Mouse (Mus musculus): ENCODE data around the gene Plxna2. TPM values are rescaled to one million over a fixed set of nuclear protein-coding genes. Genes with fewer than 3 reads are reported as not detected.

The Plxna2 gene
- polyA plus RNA-seq, 2 experiments, result 11.0 to 11.9 TPM

DNA sequence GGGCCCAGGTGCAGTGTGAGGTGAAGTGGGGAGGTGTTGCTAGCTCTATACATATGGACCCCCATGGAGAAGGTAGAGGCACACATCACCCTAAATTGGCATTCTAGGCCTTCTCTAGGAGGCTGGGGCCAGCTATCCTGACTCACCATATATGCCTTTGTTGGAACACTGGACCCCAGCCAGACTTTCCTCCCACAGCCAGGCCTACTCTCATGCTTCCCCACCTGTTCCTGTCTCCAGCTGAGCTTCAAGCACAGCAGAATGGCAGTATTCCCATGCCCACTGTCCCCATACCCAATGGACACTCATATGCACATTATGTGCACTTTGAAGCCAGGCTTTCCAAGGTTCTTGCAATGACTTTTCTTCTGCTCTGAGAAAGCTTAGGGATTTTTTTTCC lies 64.0 kb downstream of the Plxna2 start:
- Histone ChIP-seq H3K9ac (ENCODE audit: low read depth, low read length, severe bottlenecking) (no peak overlapping the region), H3K4me3 (replicated peaks; ENCODE audit: low read length) (no peak overlapping the region), H3K27ac (replicated peaks; ENCODE audit: low read depth, low read length) (no peak overlapping the region), H3K36me3 (ENCODE audit: control insufficient read depth, insufficient read depth, low read length) (no peaks in the 10 kb centered on the region), H3K4me1 (ENCODE audit: control insufficient read depth, insufficient read depth, low read length) (peaks cover 18% of the 10 kb centered on the region; the same call in 1 of the 2 replicates), H3K9me3 (ENCODE audit: control insufficient read depth, low read length) (no peaks in the 10 kb centered on the region), H3K4me2 (replicated peaks; ENCODE audit: low read depth, low read length, severe bottlenecking) (no peak overlapping the region), H3K27me3 (ENCODE audit: control insufficient read depth, insufficient read depth, low read length) (no peaks in the 10 kb centered on the region)
- DNase-seq (ENCODE audit: low spot score) (no peak), ATAC-seq (ENCODE audit: low FRiP score, low read depth) (no peak)
- TF ChIP-seq POLR2A (IDR thresholded peaks at IDR 0.05; ENCODE audit: borderline replicate concordance, extremely low read depth, insufficient read depth, insufficient read length), result no peak

DNA sequence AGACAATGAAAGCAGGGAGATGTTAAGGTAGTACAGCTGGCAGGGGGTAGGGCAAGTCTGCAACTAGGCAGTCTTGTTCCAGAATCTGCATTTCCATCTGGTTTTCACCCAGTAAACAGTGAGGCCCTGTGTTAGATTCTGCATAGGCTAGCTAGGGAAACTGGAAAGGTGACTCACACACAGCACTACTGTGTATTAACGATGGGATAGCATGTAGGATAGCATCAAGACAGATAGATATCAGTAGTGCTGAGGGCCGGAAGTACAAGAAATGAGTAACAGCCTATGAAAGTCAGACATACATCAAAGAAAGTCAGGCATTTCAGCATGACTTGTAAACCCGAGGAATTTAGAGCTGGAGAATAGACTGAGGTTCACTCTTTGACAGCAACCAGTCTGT lies 65.1 kb downstream of the Plxna2 start:
- DNase-seq (ENCODE audit: low spot score), result no peak
- Histone ChIP-seq H3K4me2 (replicated peaks; ENCODE audit: low read depth, low read length, severe bottlenecking) (no peak overlapping the region), H3K36me3 (ENCODE audit: control insufficient read depth, insufficient read depth, low read length) (no peaks in the 10 kb centered on the region), H3K9me3 (ENCODE audit: control insufficient read depth, low read length) (no peaks in the 10 kb centered on the region), H3K27ac (replicated peaks; ENCODE audit: low read depth, low read length) (no peak overlapping the region), H3K27me3 (ENCODE audit: control insufficient read depth, insufficient read depth, low read length) (no peaks in the 10 kb centered on the region), H3K4me1 (ENCODE audit: control insufficient read depth, insufficient read depth, low read length) (peaks cover 15% of the 10 kb centered on the region; the same call in 1 of the 2 replicates), H3K9ac (ENCODE audit: low read depth, low read length, severe bottlenecking) (no peak overlapping the region), H3K4me3 (replicated peaks; ENCODE audit: low read length) (no peak overlapping the region)
- TF ChIP-seq POLR2A (IDR thresholded peaks at IDR 0.05; ENCODE audit: borderline replicate concordance, extremely low read depth, insufficient read depth, insufficient read length), result no peak
- 52% methylated on average over 3 of the region's 3 CpGs for WGBS
- ATAC-seq (ENCODE audit: low FRiP score, low read depth), result no peak

DNA sequence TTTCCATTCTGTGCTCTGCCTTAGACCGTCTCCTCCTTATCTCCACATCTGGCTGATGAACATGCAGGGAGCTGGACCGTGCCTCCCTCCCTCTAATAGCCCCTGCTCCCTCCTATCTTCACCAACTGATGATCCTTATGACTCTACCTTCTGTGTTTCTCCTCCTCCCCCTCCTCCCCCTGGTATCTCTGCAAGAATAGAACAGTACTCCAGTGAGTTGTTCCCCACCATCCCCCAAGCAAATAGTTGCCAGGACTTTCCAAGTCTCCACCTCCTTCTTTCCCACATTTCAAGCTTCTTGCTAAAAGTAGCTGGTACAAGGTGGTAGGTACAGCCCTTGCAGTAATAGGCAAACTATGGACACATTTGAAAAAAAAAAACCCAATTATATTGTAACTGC lies 67.9 kb downstream of the Plxna2 start:
- no peak overlapping the region for H3K4me3 ChIP-seq (replicated peaks; ENCODE audit: low read length)
- H3K9ac ChIP-seq (ENCODE audit: low read depth, low read length, severe bottlenecking), result no peak overlapping the region
- DNase-seq (ENCODE audit: low spot score) (no peak), ATAC-seq (ENCODE audit: low FRiP score, low read depth) (no peak)
- H3K4me2 ChIP-seq (replicated peaks; ENCODE audit: low read depth, low read length, severe bottlenecking), result no peak overlapping the region
- H3K27me3 ChIP-seq (ENCODE audit: control insufficient read depth, insufficient read depth, low read length), result no peaks in the 10 kb centered on the region
- WGBS, result 63% methylated on average over 2 of the region's 2 CpGs
- peaks cover 10% of the 10 kb centered on the region; the same call in 1 of the 2 replicates for H3K4me1 ChIP-seq (ENCODE audit: control insufficient read depth, insufficient read depth, low read length)
- no peaks in the 10 kb centered on the region for H3K36me3 ChIP-seq (ENCODE audit: control insufficient read depth, insufficient read depth, low read length)
- TF ChIP-seq POLR2A (IDR thresholded peaks at IDR 0.05; ENCODE audit: borderline replicate concordance, extremely low read depth, insufficient read depth, insufficient read length), result no peak
- no peaks in the 10 kb centered on the region for H3K9me3 ChIP-seq (ENCODE audit: control insufficient read depth, low read length)
- no peak overlapping the region for H3K27ac ChIP-seq (replicated peaks; ENCODE audit: low read depth, low read length)

DNA sequence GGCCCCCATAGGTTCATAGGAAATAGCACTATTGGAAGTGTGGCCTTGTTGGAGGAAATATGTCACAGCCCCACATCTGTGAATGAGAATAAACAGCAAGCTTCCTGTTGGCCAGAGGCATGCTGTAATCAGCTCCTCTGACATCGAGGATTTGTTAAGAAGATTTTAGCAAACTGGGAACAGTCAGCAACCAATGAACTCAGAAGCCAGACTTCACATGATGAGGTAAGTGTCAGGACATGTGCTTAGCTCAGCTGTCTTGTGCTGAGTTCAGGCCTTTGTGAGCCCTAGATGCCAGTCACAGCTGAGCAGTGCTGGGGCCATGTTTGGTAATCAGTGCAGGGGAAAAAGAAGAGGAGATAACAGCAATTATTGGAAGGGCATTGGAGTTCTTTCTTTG lies 69.7 kb downstream of the Plxna2 start:
- no peaks in the 10 kb centered on the region for H3K36me3 ChIP-seq (ENCODE audit: control insufficient read depth, insufficient read depth, low read length)
- H3K9me3 ChIP-seq (ENCODE audit: control insufficient read depth, low read length), result no peaks in the 10 kb centered on the region
- no peak overlapping the region for H3K4me2 ChIP-seq (replicated peaks; ENCODE audit: low read depth, low read length, severe bottlenecking)
- H3K4me3 ChIP-seq (replicated peaks; ENCODE audit: low read length), result no peak overlapping the region
- ATAC-seq (ENCODE audit: low FRiP score, low read depth) (peak; percentile 34; the same call in 1 of the 2 replicates), DNase-seq (ENCODE audit: low spot score) (no peak)
- WGBS, result 32% methylated on average over 1 of the region's 1 CpGs
- no peaks in the 10 kb centered on the region for H3K4me1 ChIP-seq (ENCODE audit: control insufficient read depth, insufficient read depth, low read length)
- H3K27ac ChIP-seq (replicated peaks; ENCODE audit: low read depth, low read length), result no peak overlapping the region
- no peak for TF ChIP-seq POLR2A (IDR thresholded peaks at IDR 0.05; ENCODE audit: borderline replicate concordance, extremely low read depth, insufficient read depth, insufficient read length)
- H3K27me3 ChIP-seq (ENCODE audit: control insufficient read depth, insufficient read depth, low read length), result no peaks in the 10 kb centered on the region
- H3K9ac ChIP-seq (ENCODE audit: low read depth, low read length, severe bottlenecking), result no peak overlapping the region

DNA sequence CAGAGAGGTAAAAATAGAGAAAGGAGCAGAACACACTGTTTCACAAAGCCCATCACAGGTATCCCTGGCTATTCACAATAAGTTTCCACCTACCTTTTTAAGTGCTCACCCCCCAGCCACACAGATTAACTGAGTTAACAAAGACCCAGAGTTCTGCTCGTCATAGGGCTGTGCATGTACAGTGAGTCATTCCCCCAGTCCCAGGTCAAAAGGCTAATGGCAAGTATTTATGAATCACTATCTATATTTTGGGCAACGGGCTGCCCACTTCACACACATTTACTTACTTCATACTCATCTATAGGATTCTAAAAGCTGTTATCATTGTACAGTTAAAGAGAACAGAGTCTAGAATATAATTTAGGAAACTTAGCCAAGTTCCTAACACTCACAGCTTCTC lies 70.1 kb downstream of the Plxna2 start:
- Histone ChIP-seq H3K4me2 (replicated peaks; ENCODE audit: low read depth, low read length, severe bottlenecking) (no peak overlapping the region), H3K36me3 (ENCODE audit: control insufficient read depth, insufficient read depth, low read length) (no peaks in the 10 kb centered on the region), H3K27ac (replicated peaks; ENCODE audit: low read depth, low read length) (no peak overlapping the region), H3K4me1 (ENCODE audit: control insufficient read depth, insufficient read depth, low read length) (no peaks in the 10 kb centered on the region), H3K9me3 (ENCODE audit: control insufficient read depth, low read length) (no peaks in the 10 kb centered on the region), H3K27me3 (ENCODE audit: control insufficient read depth, insufficient read depth, low read length) (no peaks in the 10 kb centered on the region), H3K4me3 (replicated peaks; ENCODE audit: low read length) (no peak overlapping the region), H3K9ac (ENCODE audit: low read depth, low read length, severe bottlenecking) (no peak overlapping the region)
- TF ChIP-seq POLR2A (IDR thresholded peaks at IDR 0.05; ENCODE audit: borderline replicate concordance, extremely low read depth, insufficient read depth, insufficient read length), result no peak
- DNase-seq (ENCODE audit: low spot score) (no peak), ATAC-seq (ENCODE audit: low FRiP score, low read depth) (no peak)
- 64% methylated on average over 2 of the region's 2 CpGs for WGBS

DNA sequence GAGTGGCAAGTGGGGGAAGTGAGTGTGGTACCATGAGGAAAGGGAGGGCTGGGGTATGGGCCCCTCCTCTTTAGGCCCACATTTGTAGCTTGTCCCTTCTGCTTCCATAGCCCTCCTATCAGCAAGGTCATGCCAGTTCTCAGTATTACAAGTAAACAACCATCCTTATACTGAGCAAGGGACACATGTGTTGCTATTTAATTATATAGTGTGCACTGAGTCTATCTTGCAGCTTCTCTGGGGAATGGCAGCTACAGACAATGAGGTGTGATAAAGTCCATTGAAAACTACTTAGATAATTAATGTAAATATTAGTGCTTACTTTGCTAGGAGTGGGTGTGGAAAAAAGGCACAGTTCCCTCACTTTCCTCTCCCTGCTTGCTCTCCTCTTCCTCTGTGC lies 75.0 kb downstream of the Plxna2 start:
- Histone ChIP-seq H3K9me3 (ENCODE audit: control insufficient read depth, low read length) (no peaks in the 10 kb centered on the region), H3K9ac (ENCODE audit: low read depth, low read length, severe bottlenecking) (no peak overlapping the region), H3K4me3 (replicated peaks; ENCODE audit: low read length) (no peak overlapping the region), H3K4me1 (ENCODE audit: control insufficient read depth, insufficient read depth, low read length) (0 out of 2 replicates have a peak, but pooled peaks cover under 1% of the 10 kb centered on the region), H3K4me2 (replicated peaks; ENCODE audit: low read depth, low read length, severe bottlenecking) (no peak overlapping the region), H3K27ac (replicated peaks; ENCODE audit: low read depth, low read length) (no peak overlapping the region), H3K36me3 (ENCODE audit: control insufficient read depth, insufficient read depth, low read length) (no peaks in the 10 kb centered on the region), H3K27me3 (ENCODE audit: control insufficient read depth, insufficient read depth, low read length) (no peaks in the 10 kb centered on the region)
- TF ChIP-seq POLR2A (IDR thresholded peaks at IDR 0.05; ENCODE audit: borderline replicate concordance, extremely low read depth, insufficient read depth, insufficient read length), result no peak
- DNase-seq (ENCODE audit: low spot score), result no peak
- ATAC-seq (ENCODE audit: low FRiP score, low read depth), result no peak
